Mouse (Mus musculus): ENCODE data around the gene Gjc2. TPM values are rescaled to one million over a fixed set of nuclear protein-coding genes. Genes with fewer than 3 reads are reported as not detected.
A peak's percentile ranks its signal among the peaks of the same experiment; 100 is the strongest.
"Not testable (repeated sequence)": the region's sequence is repeated elsewhere in the genome, so short reads cannot be mapped to it uniquely, and the experiment has no call there.

The Gjc2 gene
- polyA plus RNA-seq, 1 experiment from 2014 or later = 0.50 TPM

GRCm38 (mm10) chr11:59224470-59224869, 41.5 kb upstream of the Gjc2 start:
- Histone ChIP-seq H3K36me3 (ENCODE audit: control insufficient read depth, insufficient read depth, low read length) (no peaks in the 10 kb centered on the region), H3K27ac (ENCODE audit: low read length) (no peak overlapping the region), H3K4me3 (ENCODE audit: low read length) (no peak overlapping the region), H3K4me2 (ENCODE audit: low read depth, low read length) (no peak overlapping the region), H3K9me3 (ENCODE audit: control insufficient read depth, low read length) (no peaks in the 10 kb centered on the region), H3K4me1 (replicated peaks; ENCODE audit: control insufficient read depth, insufficient read depth, low read length) (peaks cover 48% of the 10 kb centered on the region), H3K27me3 (ENCODE audit: control insufficient read depth, insufficient read depth, low read depth, low read length) (no peaks in the 10 kb centered on the region), H3K9ac (ENCODE audit: low read length) (no peak overlapping the region)
- WGBS = 33% methylated on average over 2 of the region's 2 CpGs
- ATAC-seq (ENCODE audit: low read depth) = no peak

GRCm38 (mm10) chr11:59224025-59224424, 41.0 kb upstream of the Gjc2 start:
- WGBS = 69% methylated on average over 3 of the region's 3 CpGs
- Histone ChIP-seq H3K36me3 (ENCODE audit: control insufficient read depth, insufficient read depth, low read length) (0 out of 2 replicates have a peak, but pooled peaks cover 1% of the 10 kb centered on the region), H3K4me1 (replicated peaks; ENCODE audit: control insufficient read depth, insufficient read depth, low read length) (peaks cover 50% of the 10 kb centered on the region), H3K27me3 (ENCODE audit: control insufficient read depth, insufficient read depth, low read depth, low read length) (no peaks in the 10 kb centered on the region), H3K27ac (ENCODE audit: low read length) (no peak overlapping the region), H3K9me3 (ENCODE audit: control insufficient read depth, low read length) (no peaks in the 10 kb centered on the region), H3K4me2 (ENCODE audit: low read depth, low read length) (no peak overlapping the region), H3K9ac (ENCODE audit: low read length) (no peak overlapping the region), H3K4me3 (ENCODE audit: low read length) (no peak overlapping the region)
- no peak for ATAC-seq (ENCODE audit: low read depth)

- Histone ChIP-seq H3K9me3 (ENCODE audit: control insufficient read depth, low read length) (no peaks in the 10 kb centered on the region), H3K27me3 (ENCODE audit: control insufficient read depth, insufficient read depth, low read depth, low read length) (no peaks in the 10 kb centered on the region), H3K27ac (ENCODE audit: low read length) (no peak overlapping the region), H3K4me3 (ENCODE audit: low read length) (no peak overlapping the region), H3K36me3 (ENCODE audit: control insufficient read depth, insufficient read depth, low read length) (peaks cover 4% of the 10 kb centered on the region; the same call in 1 of the 2 replicates), H3K9ac (ENCODE audit: low read length) (no peak overlapping the region), H3K4me1 (replicated peaks; ENCODE audit: control insufficient read depth, insufficient read depth, low read length) (peaks cover 63% of the 10 kb centered on the region), H3K4me2 (ENCODE audit: low read depth, low read length) (no peak overlapping the region)
- 79% methylated on average over 4 of the region's 4 CpGs for WGBS
- ATAC-seq (ENCODE audit: low read depth) = no peak
Measured at GRCm38 (mm10) chr11:59222306-59222705, 39.3 kb upstream of the Gjc2 start.

- H3K9ac ChIP-seq (ENCODE audit: low read length) = no peak overlapping the region
- H3K9me3 ChIP-seq (ENCODE audit: control insufficient read depth, low read length) = no peaks in the 10 kb centered on the region
- no peak overlapping the region for H3K27ac ChIP-seq (ENCODE audit: low read length)
- H3K4me2 ChIP-seq (ENCODE audit: low read depth, low read length) = no peak overlapping the region
- no peaks in the 10 kb centered on the region for H3K27me3 ChIP-seq (ENCODE audit: control insufficient read depth, insufficient read depth, low read depth, low read length)
- H3K36me3 ChIP-seq (ENCODE audit: control insufficient read depth, insufficient read depth, low read length) = peaks cover 4% of the 10 kb centered on the region; the same call in 1 of the 2 replicates
- no peak for ATAC-seq (ENCODE audit: low read depth)
- no peak overlapping the region for H3K4me3 ChIP-seq (ENCODE audit: low read length)
- H3K4me1 ChIP-seq (replicated peaks; ENCODE audit: control insufficient read depth, insufficient read depth, low read length) = peaks cover 65% of the 10 kb centered on the region
Measured at GRCm38 (mm10) chr11:59221604-59222003, 38.6 kb upstream of the Gjc2 start.

- Histone ChIP-seq H3K4me3 (ENCODE audit: low read length) (no peak overlapping the region), H3K36me3 (ENCODE audit: control insufficient read depth, insufficient read depth, low read length) (peaks cover 7% of the 10 kb centered on the region; the same call in 1 of the 2 replicates), H3K9ac (ENCODE audit: low read length) (no peak overlapping the region), H3K27ac (ENCODE audit: low read length) (peak overlapping the region; percentile 83), H3K4me2 (ENCODE audit: low read depth, low read length) (peak overlapping the region; percentile 40), H3K4me1 (replicated peaks; ENCODE audit: control insufficient read depth, insufficient read depth, low read length) (peaks cover 50% of the 10 kb centered on the region), H3K27me3 (ENCODE audit: control insufficient read depth, insufficient read depth, low read depth, low read length) (no peaks in the 10 kb centered on the region), H3K9me3 (ENCODE audit: control insufficient read depth, low read length) (no peaks in the 10 kb centered on the region)
- no peak for ATAC-seq (ENCODE audit: low read depth)
Measured at GRCm38 (mm10) chr11:59219064-59219463, 36.1 kb upstream of the Gjc2 start.

GRCm38 (mm10) chr11:59218389-59218998, 35.5 kb upstream of the Gjc2 start:
- peaks cover 7% of the 10 kb centered on the region; the same call in 1 of the 2 replicates for H3K36me3 ChIP-seq (ENCODE audit: control insufficient read depth, insufficient read depth, low read length)
- 67% methylated on average over 4 of the region's 4 CpGs for WGBS
- peak; percentile 89 for ATAC-seq (ENCODE audit: low read depth)
- no peaks in the 10 kb centered on the region for H3K27me3 ChIP-seq (ENCODE audit: control insufficient read depth, insufficient read depth, low read depth, low read length)
- H3K4me2 ChIP-seq (ENCODE audit: low read depth, low read length) = peak overlapping the region; percentile 40
- H3K9me3 ChIP-seq (ENCODE audit: control insufficient read depth, low read length) = no peaks in the 10 kb centered on the region
- H3K27ac ChIP-seq (ENCODE audit: low read length) = peak overlapping the region; percentile 83
- peaks cover 45% of the 10 kb centered on the region for H3K4me1 ChIP-seq (replicated peaks; ENCODE audit: control insufficient read depth, insufficient read depth, low read length)
- no peak overlapping the region for H3K4me3 ChIP-seq (ENCODE audit: low read length)
- H3K9ac ChIP-seq (ENCODE audit: low read length) = no peak overlapping the region

- no peaks in the 10 kb centered on the region for H3K9me3 ChIP-seq (ENCODE audit: control insufficient read depth, low read length)
- no peak overlapping the region for H3K4me3 ChIP-seq (ENCODE audit: low read length)
- peaks cover 15% of the 10 kb centered on the region for H3K36me3 ChIP-seq (ENCODE audit: control insufficient read depth, insufficient read depth, low read length)
- H3K27ac ChIP-seq (ENCODE audit: low read length) = no peak overlapping the region
- no peak overlapping the region for H3K4me2 ChIP-seq (ENCODE audit: low read depth, low read length)
- no peak for ATAC-seq (ENCODE audit: low read depth)
- peaks cover 37% of the 10 kb centered on the region for H3K4me1 ChIP-seq (replicated peaks; ENCODE audit: control insufficient read depth, insufficient read depth, low read length)
- H3K9ac ChIP-seq (ENCODE audit: low read length) = no peak overlapping the region
- H3K27me3 ChIP-seq (ENCODE audit: control insufficient read depth, insufficient read depth, low read depth, low read length) = no peaks in the 10 kb centered on the region
- 84% methylated on average over 3 of the region's 3 CpGs for WGBS
Measured at GRCm38 (mm10) chr11:59216955-59217354, 33.9 kb upstream of the Gjc2 start.

GRCm38 (mm10) chr11:59212892-59213494, 30.0 kb upstream of the Gjc2 start:
- Histone ChIP-seq H3K36me3 (ENCODE audit: control insufficient read depth, insufficient read depth, low read length) (peaks cover 26% of the 10 kb centered on the region), H3K9me3 (ENCODE audit: control insufficient read depth, low read length) (no peaks in the 10 kb centered on the region), H3K27ac (ENCODE audit: low read length) (no peak overlapping the region), H3K4me1 (replicated peaks; ENCODE audit: control insufficient read depth, insufficient read depth, low read length) (peaks cover 26% of the 10 kb centered on the region), H3K9ac (ENCODE audit: low read length) (no peak overlapping the region), H3K4me2 (ENCODE audit: low read depth, low read length) (no peak overlapping the region), H3K27me3 (ENCODE audit: control insufficient read depth, insufficient read depth, low read depth, low read length) (no peaks in the 10 kb centered on the region), H3K4me3 (ENCODE audit: low read length) (no peak overlapping the region)
- 84% methylated on average over 12 of the region's 12 CpGs for WGBS
- no peak for ATAC-seq (ENCODE audit: low read depth)

- Histone ChIP-seq H3K4me1 (replicated peaks; ENCODE audit: control insufficient read depth, insufficient read depth, low read length) (peaks cover 20% of the 10 kb centered on the region), H3K36me3 (ENCODE audit: control insufficient read depth, insufficient read depth, low read length) (peaks cover 24% of the 10 kb centered on the region)
- not testable (repeated sequence) for H3K27ac ChIP-seq (ENCODE audit: low read length); H3K4me2 ChIP-seq (ENCODE audit: low read depth, low read length); ATAC-seq (ENCODE audit: low read depth); H3K9me3 ChIP-seq (ENCODE audit: control insufficient read depth, low read length); H3K27me3 ChIP-seq (ENCODE audit: control insufficient read depth, insufficient read depth, low read depth, low read length); H3K4me3 ChIP-seq (ENCODE audit: low read length); H3K9ac ChIP-seq (ENCODE audit: low read length)
- WGBS = 69% methylated on average over 12 of the region's 12 CpGs
Measured at GRCm38 (mm10) chr11:59212320-59212719, 29.3 kb upstream of the Gjc2 start.
